Mouse (Mus musculus): Measurements from ENCODE around the gene Pglyrp2. TPM values are rescaled to one million over a fixed set of nuclear protein-coding genes. Genes with fewer than 3 reads are reported as not detected.

Pglyrp2 gene
- not detected for total RNA-seq (2021)

DNA sequence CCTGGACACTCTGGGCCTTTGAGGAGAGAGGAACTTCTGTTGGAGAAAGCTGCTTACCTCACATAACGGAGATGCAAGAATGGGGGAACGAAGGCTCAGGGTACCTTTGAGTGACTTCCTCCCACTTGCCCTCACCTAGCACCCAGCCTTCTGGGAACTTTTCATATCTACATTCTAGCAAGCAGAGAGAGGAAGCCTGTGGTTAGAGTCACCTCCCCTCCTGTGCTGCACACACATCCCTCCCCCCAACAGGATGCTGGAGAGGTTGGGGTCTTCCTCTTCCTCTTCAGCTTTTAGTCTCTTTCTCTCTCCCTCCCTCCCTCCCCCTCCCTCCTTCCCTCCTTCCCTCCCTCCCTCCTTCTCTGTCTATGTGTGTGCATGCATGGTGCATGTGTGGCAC is at the start of gene Pglyrp2:
Gene Pglyrp2 (minus strand): TSS at position 134 of the 400 bp plus-strand sequence.
- DNase-seq, result no peak

DNA sequence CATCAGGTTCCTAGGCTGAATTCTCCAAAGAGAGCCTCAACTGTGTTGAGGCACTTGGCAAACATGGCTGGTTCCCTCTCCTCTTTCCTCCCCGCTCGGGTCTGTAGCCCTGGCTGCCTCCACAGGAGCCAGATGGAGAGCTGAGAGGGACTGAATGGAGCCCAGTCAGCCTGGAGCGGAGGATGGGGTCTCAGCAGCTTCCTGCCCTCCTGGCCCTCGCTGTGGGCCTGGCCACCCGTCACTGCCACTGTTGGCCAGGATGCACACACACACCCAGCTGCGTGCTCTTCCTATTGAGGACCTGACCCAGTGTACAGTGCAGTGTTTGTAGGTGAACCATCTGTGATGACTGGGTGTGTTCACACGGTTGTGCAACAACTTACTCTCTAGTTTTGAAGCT is 48.2 kb upstream of the Pglyrp2 start:
- DNase-seq, result peak; percentile 31 to 45

DNA sequence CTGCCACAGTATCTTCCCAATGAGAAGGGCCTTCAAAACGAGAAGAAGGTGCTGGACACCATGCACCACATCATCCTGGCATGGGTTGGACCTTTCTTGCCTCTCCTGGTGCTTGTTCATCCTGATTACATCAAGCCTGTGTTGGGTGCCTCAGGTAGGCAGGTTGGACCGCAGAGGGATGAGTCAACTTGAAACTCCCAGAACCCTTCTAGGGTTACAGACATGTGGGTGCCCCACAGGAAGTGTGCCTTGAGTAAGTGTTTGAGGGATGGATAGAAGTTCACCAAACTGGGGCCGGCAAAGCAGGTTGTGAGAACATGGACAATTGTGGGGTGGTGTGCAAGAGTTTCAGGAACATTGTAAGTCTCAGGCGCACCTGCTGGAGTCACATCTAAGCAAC is 46.8 kb upstream of the Pglyrp2 start:
- DNase-seq, result no peak

DNA sequence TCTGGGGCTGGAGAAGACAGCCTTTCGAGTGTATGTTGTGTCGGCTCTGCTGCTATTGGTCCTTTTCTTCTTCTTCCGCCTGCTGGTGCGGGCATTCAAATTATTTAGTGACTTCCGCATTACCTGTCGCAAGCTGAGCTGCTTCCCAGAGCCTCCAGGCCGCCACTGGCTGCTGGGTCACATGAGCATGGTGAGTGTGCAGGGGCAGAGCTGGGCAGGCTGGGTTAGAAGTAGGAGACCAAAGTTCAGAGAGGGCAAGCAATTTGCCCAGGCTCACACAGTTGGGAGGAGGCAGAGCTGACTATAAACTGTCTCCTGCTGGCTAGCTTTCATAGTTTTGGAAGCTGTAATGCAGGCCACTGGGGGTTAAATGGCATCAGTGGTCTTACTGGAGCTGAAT is 44.5 kb upstream of the Pglyrp2 start:
- no peak for DNase-seq

DNA sequence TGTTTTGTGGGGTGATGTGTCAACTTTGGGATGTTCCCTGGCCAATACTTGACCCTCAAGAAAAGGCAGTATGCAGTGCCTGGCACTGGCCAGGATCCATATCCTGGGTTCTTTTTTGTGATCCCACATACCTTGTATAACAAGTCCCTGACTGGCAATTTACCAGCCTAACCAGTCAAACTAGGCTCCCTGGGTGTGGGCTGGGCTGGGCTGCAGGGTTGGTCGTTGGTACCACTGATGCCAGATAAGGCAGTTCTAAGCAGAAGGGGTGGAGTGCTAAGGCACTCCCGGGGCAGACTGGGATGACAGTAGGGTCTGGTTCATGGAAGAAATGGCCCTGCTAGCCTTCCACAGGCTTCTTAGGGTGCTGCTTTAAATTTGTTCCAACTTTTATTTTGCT is 31.0 kb upstream of the Pglyrp2 start:
- DNase-seq, result no peak

DNA sequence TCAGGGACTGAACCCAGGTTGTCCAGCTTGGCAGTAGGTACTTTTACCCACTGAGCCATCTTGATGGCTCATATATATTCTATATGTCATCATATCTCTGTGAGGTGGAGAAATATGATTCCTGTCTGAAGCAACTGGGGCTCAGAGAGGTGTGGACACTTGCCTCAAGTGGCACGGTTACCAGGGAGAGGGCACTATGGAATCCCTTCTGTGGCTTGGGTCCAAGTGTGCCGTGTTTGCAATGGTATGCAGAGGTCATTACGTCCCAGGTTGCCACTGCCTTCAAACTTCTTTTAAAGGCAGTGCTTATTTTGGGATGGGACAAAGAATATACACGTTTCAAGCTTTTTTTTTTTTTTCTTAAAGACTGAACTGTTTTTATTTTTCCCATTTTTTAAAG is 30.2 kb upstream of the Pglyrp2 start:
- DNase-seq, result no peak

DNA sequence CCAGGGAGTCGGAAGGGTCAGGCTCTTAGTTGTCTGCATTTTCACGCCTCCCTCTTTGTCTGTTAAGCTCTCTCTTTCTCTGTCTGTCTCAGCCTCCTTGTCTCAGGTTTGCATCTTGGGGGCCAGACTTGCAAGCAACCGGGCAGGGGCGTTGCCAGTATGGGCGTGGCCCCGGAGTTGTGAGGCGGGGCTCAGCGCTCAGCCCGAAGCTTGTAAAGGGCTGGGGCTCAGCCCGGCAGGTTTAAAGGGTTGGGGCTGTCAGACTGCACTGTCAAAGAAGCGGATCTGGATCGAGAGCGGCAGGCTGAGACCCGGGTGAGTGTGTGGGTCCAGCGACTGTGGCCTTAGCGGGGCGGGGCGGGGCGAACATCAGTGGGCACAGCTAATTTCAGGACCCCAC is 28.5 kb upstream of the Pglyrp2 start, which contains the start of gene Cyp4f39:
Gene Cyp4f39 (plus strand): TSS at position 242 of the 400 bp plus-strand sequence.
- DNase-seq, result no peak

DNA sequence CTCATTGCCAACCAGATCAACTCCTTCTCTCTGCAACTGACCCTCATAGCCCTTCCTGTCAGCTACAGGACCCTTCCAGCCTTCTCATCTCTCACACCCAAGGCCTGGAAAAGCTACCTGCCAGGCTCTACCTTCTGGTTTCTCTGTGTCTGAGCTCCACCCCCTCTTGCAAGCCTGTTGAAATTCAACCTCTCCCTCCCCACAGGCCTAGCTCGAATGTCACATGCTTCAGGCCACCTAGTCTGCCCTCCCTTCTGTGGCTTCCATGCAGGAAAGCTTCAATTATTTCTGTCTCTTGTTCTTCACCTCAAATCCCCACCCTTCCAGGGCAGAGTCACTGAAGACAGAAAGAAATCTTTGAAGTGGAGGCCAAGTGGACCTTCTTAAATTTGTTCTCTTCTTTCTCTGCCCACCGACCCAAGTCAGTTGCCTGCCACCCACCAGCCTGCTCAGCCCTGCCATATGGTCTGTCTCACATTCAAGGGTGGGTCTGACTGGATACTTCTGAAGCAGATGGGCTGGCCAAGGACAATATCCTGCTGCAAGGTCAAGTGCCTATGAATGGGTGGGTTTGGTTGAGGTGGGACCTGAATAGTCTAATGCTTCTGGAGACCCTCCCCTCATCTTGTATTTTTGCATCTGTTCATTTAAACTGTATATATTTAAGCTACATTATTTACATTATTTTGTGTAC is 27.0 kb upstream of the Pglyrp2 start:
- DNase-seq, result no peak

DNA sequence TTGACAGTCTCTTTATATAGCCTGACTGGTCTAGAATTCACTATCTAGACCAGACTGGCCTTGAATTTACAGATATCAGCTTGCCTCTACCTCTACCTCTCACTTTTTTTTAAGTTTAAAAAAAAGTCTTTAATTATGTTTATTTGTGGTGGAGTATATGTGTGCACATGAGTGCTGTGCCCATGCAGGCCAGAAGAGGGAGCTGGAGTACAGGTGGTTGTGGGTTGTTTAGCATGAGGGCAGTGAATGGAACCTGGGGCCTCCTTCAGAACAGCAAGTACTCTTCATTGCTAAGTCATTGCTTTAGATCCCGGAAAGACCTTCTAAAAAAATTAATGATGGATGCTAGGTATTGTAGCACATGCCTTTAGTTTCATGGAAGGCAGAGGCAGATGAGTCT is 25.1 kb upstream of the Pglyrp2 start:
- no peak for DNase-seq

DNA sequence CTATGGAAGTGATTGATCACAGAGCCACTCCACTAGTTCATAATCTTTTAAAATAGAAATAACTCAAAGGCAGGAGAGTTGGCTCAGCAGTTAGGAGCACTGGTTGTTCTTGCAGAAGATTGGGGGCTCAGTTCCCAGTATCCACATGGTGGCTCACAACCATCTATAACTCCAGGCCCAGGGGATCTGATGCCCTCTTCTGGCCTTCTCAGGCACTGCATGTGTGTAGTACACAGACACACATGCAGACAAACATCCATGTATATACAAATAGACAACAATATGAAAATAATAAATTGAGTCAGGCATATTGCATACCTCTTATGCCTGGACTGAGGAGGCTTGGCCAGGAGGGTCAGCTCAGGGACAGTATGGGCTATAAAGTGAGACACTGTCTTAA is 23.2 kb upstream of the Pglyrp2 start:
- DNase-seq, result no peak

DNA sequence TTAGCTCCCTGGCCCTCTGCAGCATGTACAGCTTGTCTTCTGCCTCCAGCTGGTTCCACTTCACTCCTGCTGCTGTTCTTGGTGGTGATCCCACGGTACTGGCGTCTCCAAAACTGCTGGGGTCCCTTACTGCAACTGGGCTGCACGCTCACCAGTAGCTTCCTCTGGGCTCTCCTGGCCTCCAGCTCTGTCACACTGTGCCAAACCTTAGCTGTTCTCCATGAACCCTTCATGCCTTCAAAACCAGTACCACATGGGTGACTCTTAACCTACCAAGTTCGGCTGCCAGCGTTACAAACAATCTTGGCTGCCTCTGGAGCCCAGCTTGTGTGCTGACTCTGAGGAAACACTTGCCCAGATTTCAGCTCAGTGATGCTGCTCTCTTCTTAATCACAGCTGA is 21.0 kb upstream of the Pglyrp2 start:
- no peak for DNase-seq

DNA sequence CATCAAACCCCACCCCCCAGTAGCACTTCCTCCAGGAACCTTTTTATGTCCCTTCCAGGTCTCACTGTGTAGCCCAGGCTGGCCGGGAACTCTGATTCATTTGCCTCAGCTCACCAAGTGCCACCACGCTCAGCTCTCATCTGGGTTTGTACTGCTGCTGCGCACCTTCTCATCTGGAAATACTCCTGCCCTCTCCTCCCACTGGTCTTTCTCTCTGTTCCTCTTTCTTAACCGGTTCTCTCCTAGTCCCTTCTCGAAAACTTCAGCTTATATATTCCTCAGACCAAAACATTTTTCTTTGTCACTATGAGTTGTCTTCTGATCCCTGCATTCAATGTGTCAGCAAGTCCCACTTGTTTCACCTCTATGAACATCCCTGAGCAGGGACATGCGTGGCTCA is 19.3 kb upstream of the Pglyrp2 start:
- DNase-seq, result no peak

DNA sequence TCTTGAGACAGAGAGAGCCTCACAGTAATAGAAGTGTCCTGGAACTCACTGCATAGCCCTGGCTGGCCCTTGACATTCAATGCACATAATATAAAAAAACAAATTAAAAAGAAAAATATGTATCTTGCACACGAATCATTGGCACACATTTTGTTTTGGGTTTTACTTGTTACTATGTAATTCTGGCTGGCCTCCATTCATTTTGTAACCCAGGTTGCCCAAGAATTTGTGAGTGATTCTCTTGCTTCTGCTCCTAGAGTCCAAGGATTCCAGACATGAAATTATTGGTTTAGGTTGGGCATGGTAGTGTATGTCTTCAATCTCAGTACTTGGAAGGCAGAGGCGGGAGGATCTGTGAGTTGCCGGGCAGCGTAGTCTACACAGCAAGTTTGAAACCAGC is 13.1 kb upstream of the Pglyrp2 start:
- no peak for DNase-seq

DNA sequence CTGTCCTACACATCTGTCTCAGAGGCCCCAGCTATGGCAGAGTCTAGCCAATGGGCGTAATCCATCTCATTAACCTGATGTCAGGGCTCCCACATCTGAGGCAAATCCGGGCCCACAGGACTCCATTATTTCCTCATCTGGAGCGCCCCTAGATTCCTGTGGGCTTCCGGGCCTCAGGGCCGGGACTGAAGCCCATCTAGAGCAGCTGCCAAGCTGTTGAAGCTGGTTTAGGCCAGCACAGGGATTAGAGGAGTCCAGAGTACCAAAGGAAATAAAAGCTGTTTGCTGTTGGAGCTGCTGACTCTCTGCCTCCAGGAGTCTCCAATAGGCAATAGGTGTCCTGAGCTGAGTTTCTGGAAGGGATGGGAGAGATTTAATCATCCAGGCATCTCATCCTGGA is 11.2 kb upstream of the Pglyrp2 start:
- DNase-seq, result no peak

DNA sequence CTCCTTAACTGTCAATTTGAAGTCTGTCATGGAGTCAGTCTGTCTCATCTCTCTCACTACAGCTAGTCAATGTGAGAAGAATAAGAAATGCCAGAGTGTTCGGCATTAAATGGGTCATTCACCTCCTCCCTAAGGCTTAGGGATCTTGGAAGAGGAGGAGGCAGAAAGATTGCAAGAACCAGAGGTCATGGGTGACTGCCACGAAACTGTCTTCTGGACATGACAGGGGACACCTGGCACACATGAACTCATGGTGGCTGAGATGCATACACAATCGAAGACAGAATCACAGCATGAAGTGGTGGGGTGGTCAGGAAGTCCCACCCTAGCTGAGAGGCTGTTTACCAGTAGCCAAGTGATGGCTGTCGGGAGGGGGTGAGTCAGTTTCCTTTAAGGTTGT is 10.4 kb upstream of the Pglyrp2 start:
- DNase-seq, result no peak

DNA sequence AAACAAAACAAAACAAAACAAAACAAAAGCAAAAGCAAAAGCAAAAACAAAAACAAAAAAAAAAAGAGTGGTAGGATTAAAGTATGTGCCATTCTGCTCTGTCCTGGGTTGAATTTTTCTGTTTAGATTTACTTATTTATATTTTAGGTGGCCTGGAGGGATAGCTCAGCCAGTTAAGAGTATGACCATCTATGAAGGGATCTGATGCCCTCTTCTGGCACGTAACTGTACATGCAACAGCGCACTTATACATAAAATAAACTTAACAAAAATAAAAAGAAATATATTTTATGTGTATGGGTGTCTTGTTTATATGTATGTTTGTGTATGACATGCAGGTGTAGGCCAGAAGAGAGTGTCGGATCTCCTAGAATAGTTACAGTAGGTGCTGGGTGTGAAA is 8.0 kb upstream of the Pglyrp2 start:
- DNase-seq, result no peak

DNA sequence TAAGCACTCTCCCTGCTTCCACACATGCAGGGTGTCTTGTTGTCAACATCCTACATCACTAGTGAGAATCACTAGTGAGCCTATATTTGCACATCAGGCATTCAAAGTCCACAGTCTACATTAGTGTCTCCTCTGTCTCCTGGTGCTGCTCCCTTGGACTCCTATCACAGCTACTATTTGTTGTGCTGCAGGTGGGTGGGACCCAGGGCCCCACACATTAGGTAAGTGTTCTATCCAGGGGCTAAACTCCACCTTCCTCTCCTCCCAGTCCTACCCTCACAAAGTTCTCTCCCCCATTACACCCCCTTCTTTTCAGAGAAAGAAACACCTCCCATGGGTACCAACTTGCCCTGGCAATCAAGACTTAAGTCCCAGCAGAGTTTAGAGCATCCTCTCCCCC is 2.6 kb upstream of the Pglyrp2 start:
- DNase-seq, result no peak

DNA sequence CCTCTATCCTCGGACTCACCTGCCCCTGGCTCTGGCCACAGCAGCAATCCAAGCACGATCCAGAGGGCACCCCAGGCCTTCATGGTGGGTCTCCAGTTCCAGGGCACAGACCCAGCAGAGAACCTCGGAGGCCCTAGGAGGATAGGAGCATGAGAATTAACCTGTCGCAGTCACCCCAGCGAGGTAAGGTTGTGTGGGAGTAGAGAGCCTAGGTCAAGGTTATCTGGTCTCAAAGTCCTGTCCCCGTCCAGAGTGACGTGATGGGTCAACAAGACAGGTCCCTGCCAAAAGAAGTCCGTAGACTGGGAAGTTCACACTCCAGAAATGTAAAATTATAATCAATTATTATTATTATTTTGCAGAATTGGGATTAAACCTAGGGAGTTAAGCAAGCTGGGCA is 3.2 kb downstream of the Pglyrp2 start:
- no peak for DNase-seq

DNA sequence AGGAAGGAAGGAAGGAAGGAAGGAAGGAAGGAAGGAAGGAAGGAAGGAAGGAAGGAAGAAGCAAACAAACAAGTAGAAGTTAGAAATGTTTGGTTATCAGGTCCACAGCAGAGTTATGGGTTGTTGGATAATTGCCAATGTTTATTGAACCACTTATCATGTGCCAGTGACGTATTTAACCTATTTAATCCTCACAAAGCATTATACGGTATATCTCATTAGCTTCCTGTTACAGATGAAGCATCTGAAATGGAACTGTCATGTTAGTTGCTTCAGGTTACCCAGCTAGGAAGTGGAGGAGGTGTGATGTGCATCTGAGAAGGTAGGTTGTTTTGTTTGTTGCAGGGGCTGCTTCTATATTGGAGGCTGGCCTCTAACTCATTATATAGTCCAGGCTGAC is 4.0 kb downstream of the Pglyrp2 start:
- no peak for DNase-seq

DNA sequence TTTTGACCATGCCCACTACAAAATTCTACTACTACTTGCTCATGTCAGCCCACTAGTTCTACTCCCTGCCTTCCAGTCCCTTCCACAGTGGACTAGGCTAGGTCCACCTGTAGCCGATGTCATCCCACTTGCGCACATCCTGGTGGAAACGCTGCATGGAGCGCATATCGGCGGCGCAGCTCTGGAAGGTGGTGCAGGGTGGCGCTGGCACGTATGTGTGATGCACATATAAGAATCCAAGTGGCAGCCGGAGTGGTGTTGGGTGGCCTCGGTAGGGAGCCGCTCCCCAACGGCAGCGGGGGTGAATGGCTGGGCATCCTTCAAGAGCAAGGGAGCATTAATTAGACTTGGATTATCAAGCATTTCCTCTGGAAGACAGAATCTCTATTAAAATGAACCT is 7.2 kb downstream of the Pglyrp2 start:
- DNase-seq, result no peak

DNA sequence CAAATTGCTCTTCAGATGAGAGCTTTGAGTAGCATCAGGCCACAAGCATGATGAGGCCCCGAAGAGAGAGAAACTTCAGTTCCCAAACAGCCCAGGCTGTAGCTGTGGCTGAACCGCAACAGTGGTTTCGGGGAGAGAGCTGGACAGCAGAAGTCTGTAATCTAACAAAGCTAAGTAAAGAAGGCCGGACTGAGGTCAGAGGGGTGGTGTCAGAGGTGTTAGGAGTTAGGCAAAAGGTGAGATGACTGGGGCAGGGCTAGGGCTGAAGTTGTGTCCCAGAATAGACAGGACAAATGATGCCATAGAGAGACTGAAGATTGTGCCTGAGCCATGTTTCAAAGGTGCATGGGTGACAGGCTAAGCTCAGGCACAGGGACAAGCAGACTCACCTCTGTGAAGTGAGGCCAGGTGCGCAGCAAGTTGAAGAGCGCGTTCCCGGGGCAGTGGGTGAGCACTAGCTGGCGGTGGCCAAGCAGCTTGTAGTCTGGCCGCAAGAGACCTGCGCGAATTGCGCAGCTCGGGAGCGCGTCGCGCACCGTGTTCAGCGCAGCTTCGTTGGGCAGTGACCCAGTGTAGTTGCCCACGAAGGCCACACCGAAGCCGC is 8.4 kb downstream of the Pglyrp2 start:
- DNase-seq, result no peak

DNA sequence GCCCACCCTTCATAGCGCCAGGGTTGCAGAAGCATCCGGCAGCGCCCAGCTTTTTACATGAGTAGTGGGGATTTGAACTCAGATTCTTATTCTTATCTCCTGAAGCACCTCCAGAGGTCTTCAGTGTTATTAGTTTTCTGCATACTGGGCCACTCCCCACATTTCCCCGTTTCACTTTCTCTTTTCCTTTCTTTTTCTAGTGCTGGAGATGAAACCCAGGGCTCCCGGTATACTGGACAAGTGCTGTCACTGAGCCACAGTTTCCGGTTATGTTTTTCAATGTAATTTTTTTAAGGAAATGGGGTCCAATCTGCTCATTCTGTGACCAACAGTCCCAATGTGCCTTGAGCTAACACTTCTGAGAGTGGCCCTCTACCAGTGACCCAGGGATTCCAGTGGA is 12.1 kb downstream of the Pglyrp2 start:
- DNase-seq, result no peak

DNA sequence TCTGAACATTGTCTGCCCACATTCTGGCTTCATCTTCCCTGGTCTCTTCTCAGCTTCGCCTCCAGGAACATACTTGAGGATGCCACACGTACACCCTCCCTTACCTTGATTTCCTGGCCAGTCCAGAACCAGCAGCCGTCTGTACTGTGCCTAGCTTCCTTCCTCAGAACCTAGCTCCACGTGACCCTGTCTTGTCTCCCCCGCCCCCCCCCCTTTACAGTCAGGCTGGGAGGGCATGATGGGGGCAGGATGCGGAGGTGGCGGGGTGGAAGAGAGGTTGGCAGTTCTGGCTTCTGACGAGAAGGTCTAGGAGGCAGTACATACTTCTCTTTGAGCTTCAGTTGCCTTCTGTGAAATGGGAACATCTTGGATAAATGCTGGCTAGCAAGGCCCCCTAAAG is 20.6 kb downstream of the Pglyrp2 start, which contains the start of gene Rasal3:
Gene Rasal3 (minus strand): TSS at position 167 of the 400 bp plus-strand sequence.
- no peak for DNase-seq

DNA sequence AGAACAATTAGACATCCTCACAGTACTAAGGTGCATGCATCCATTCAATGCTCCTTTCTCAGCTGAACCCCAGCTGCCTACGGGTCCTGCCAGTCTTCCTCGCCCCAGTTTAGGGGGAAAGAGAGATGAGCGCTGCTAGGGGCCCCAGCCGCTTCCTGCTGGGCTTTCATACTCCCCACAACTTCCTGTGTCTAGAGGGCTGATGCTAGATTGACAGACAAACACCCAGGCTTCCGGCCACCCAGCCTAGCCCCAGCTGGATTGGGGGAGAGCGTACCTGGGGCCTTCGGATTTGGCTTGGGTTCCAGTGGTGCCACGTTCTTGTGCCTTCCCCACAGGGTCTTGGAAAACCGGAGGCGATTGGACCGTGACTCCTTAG is 21.2 kb downstream of the Pglyrp2 start:
- DNase-seq, result no peak
